Mouse (Mus musculus) 3134 (cell line): ENCODE measurements around the gene Iqgap1.

Experiments
- DNase-seq: peaks from one replicate; pipeline ENCODE4 v3.0.0-alpha.2; 2011; ENCODE audit warnings: low spot score; ENCODE audit not compliant: insufficient read length; ENCODE audit errors: extremely low read depth

Gene Iqgap1

GRCm38 (mm10) chr7:80825843-80826403 is at the start of gene Iqgap1:
Iqgap1 (minus strand) TSS chr7:80825974.
- no peak for DNase-seq

- DNase-seq: no peak
Measured at GRCm38 (mm10) chr7:80873631-80874030, 47.9 kb upstream of the Iqgap1 start.

GRCm38 (mm10) chr7:80873038-80873437 is 47.3 kb upstream of the Iqgap1 start:
- no peak for DNase-seq

- no peak for DNase-seq
Measured at GRCm38 (mm10) chr7:80868686-80869085, 42.9 kb upstream of the Iqgap1 start.

GRCm38 (mm10) chr7:80866514-80867147 is 40.9 kb upstream of the Iqgap1 start:
- no peak for DNase-seq

- DNase-seq: no peak
Measured at GRCm38 (mm10) chr7:80865521-80865920, 39.7 kb upstream of the Iqgap1 start.

- no peak for DNase-seq
Measured at GRCm38 (mm10) chr7:80864831-80865230, 39.1 kb upstream of the Iqgap1 start.

- DNase-seq: no peak
Measured at GRCm38 (mm10) chr7:80864151-80864550, 38.4 kb upstream of the Iqgap1 start.

GRCm38 (mm10) chr7:80863520-80863919 is 37.7 kb upstream of the Iqgap1 start:
- DNase-seq: no peak

GRCm38 (mm10) chr7:80862475-80862874 is 36.7 kb upstream of the Iqgap1 start:
- no peak for DNase-seq

- peak; percentile 82 for DNase-seq
Measured at GRCm38 (mm10) chr7:80860729-80861274, 35.0 kb upstream of the Iqgap1 start, which contains the start of gene Zscan2. Zscan2 (plus strand) TSS chr7:80860920.

GRCm38 (mm10) chr7:80860227-80860626 is 34.5 kb upstream of the Iqgap1 start:
- DNase-seq: no peak

GRCm38 (mm10) chr7:80857181-80857580 is 31.4 kb upstream of the Iqgap1 start:
- DNase-seq: peak; percentile 41

GRCm38 (mm10) chr7:80855316-80855715 is 29.5 kb upstream of the Iqgap1 start:
- DNase-seq: no peak

- no peak for DNase-seq
Measured at GRCm38 (mm10) chr7:80853218-80853617, 27.4 kb upstream of the Iqgap1 start.

- DNase-seq: no peak
Measured at GRCm38 (mm10) chr7:80850520-80850919, 24.7 kb upstream of the Iqgap1 start.

- no peak for DNase-seq
Measured at GRCm38 (mm10) chr7:80849710-80850109, 23.9 kb upstream of the Iqgap1 start.

GRCm38 (mm10) chr7:80849267-80849666 is 23.5 kb upstream of the Iqgap1 start:
- no peak for DNase-seq

GRCm38 (mm10) chr7:80846709-80847108 is 20.9 kb upstream of the Iqgap1 start:
- no peak for DNase-seq

- DNase-seq: no peak
Measured at GRCm38 (mm10) chr7:80846280-80846678, 20.5 kb upstream of the Iqgap1 start.

- no peak for DNase-seq
Measured at GRCm38 (mm10) chr7:80845621-80846279, 20.0 kb upstream of the Iqgap1 start.

- no peak for DNase-seq
Measured at GRCm38 (mm10) chr7:80844691-80845090, 18.9 kb upstream of the Iqgap1 start.
